Mouse (Mus musculus) testis, adult 2 months (tissue): ENCODE measurements around the gene Pdhb.

Experiments
- CTCF ChIP-seq: fragments of 200-500 bp; IDR thresholded peaks from 2 replicates; pipeline ENCODE4 v1.5.1; 2012; ENCODE audit warnings: low read depth, mild to moderate bottlenecking, inconsistent platforms, low read length, moderate library complexity; ENCODE audit not compliant: control insufficient read depth, insufficient read depth, insufficient replicate concordance
- POLR2A ChIP-seq: fragments of 200-500 bp; IDR thresholded peaks from 2 replicates; pipeline ENCODE4 v1.6.1; 2012; ENCODE audit warnings: low read depth, mild to moderate bottlenecking, inconsistent platforms, low read length, moderate library complexity; ENCODE audit not compliant: control insufficient read depth

DNA sequence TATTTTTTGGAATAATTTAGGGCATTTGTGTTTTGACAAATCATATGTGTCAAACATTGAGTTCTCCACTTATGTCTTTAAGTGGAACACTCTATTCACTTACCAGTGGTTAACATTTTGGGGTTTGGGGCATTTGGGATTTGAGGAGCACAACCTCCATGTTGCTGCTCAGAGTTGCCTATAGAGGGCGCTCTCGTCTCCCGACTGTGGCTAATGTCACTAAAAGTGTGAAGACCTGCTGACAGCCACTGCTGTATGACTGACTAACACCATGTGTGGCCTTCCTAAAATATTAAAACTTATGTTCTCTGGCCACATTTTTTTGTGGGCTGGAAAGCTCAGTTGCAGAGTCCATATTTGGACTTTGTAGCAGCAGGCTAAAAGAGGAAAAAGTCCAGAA, 10.5 kb upstream of the Pdhb start:
- TF ChIP-seq CTCF: peak; percentile 55; the same call in 1 of the 2 replicates
- no peak for TF ChIP-seq POLR2A
